Comparison of ENCODE assay signal across 8 mouse cellular contexts in genomic region chr13:111808637-111809465, GRCm38 (mm10). TPM values are rescaled to one million over a fixed set of nuclear protein-coding genes. Genes with fewer than 3 reads are reported as not detected.
A peak's percentile ranks its signal among the peaks of the same experiment; 100 is the strongest.
DNase-seq lines count a peak whose midpoint lies in the region; ATAC-seq lines count a peak whose summit lies in the region.

Gene Map3k1 (minus strand): TSS chr13:111808993.

- H3K27ac ChIP-seq in hindbrain, embryonic 12.5 days: peak within 1 kb of the TSS; percentile 98

- H3K27me3 ChIP-seq in hindbrain, embryonic 12.5 days: peaks cover 5% of the 10 kb centered on the region; the same call in 1 of the 2 replicates

- ATAC-seq in hindbrain, embryonic 12.5 days (ENCODE audit: low FRiP score): peak; percentile 83

- no peaks in the 10 kb centered on the region for H3K9me3 ChIP-seq in hindbrain, embryonic 12.5 days (replicated peaks)

- H3K4me3 ChIP-seq in hindbrain, embryonic 12.5 days: peak within 1 kb of the TSS; percentile 95

- under 1% methylated on average over 90 of the region's 136 CpGs for WGBS in hindbrain, embryonic 12.5 days

- peak within 1 kb of the TSS; percentile 95 for H3K9ac ChIP-seq in hindbrain, embryonic 12.5 days

- peaks cover 22% of the 10 kb centered on the region for H3K4me1 ChIP-seq in hindbrain, embryonic 12.5 days

- no peaks in the 10 kb centered on the region for H3K36me3 ChIP-seq in hindbrain, embryonic 12.5 days

- DNase-seq in NIH3T3 (ENCODE audit: low read depth): peak; percentile 72
- DNase-seq in cerebellum, adult 9-11 months: peak; percentile 84
- DNase-seq in frontal cortex, postnatal 14 days (ENCODE audit: low spot score in 2 of 2): peak; percentile 50 to 54
- DNase-seq in layer of hippocampus, postnatal 36 days: peak; percentile 58 to 66
- DNase-seq in lung, postnatal 4 days: peak; percentile 76 to 87
- peak; percentile 81 for DNase-seq in right cerebral cortex, postnatal 10 days (ENCODE audit: low spot score in 2 of 2)
- DNase-seq in yolk sac, embryonic 10.5 days (ENCODE audit: low spot score): peak; percentile 82

- H3K4me2 ChIP-seq in hindbrain, embryonic 12.5 days (replicated peaks): peak within 1 kb of the TSS; percentile 87

RNA-seq across cellular contexts. Expression of gene Map3k1, which starts in this region (rescaled TPM):
- polyA plus RNA-seq in hindbrain, embryonic 12.5 days (2016; fragmentation: Nextera tagmentation; extraction: Ambion mirVana): 14.3 and 15.6 TPM in 2 replicates
- total RNA-seq in layer of hippocampus, postnatal 36 days (2021): 10 to 100 TPM; 12.2 to 17.1 TPM

Comparison
In these comparisons a context has a peak if more than half of its experiments do, and no peak if none do; other contexts are left out.
1. Peak in every context shown above with its lines: DNase-seq, ATAC-seq, H3K4me3 ChIP-seq and H3K27ac ChIP-seq.